Mouse (Mus musculus) intestine, embryonic 16.5 days (tissue): ENCODE data around the gene Gm20388. TPM values are rescaled to one million over a fixed set of nuclear protein-coding genes. Genes with fewer than 3 reads are reported as not detected.
A peak's percentile ranks its signal among the peaks of the same experiment; 100 is the strongest.

Experiments
- ATAC-seq: fragments of 200-750 bp; cut with Nextera tagmentation; 2 replicates; pipeline ENCODE4 v1.8.0; 2017; ENCODE audit warnings: moderate TSS enrichment, moderate library complexity
- H3K27ac ChIP-seq: fragments of 300-500 bp; sonication (generic); 2 replicates; pipeline ENCODE4 v1.5.1; 2014; ENCODE audit warnings: mild to moderate bottlenecking, low read length
- H3K27me3 ChIP-seq: fragments of 300-500 bp; sonication (generic); replicated peaks from 2 replicates; pipeline ENCODE4 v1.6.1; 2014; ENCODE audit warnings: low read length, control low read depth, mixed read lengths; ENCODE audit not compliant: control insufficient read depth, insufficient read depth
- H3K36me3 ChIP-seq: fragments of 300-500 bp; sonication (generic); 2 replicates; pipeline ENCODE4 v1.6.1; 2014; ENCODE audit warnings: low read length, control low read depth; ENCODE audit not compliant: control insufficient read depth, insufficient read depth
- H3K4me1 ChIP-seq: fragments of 300-500 bp; sonication (generic); 2 replicates; pipeline ENCODE4 v1.6.1; 2014; ENCODE audit warnings: low read length, control low read depth, mixed read lengths; ENCODE audit not compliant: control insufficient read depth, insufficient read depth
- H3K4me2 ChIP-seq: fragments of 300-500 bp; sonication (generic); 2 replicates; pipeline ENCODE4 v1.6.1; 2014; ENCODE audit warnings: low read depth, low read length, control low read depth
- H3K4me3 ChIP-seq: fragments of 300-500 bp; sonication (generic); 2 replicates; pipeline ENCODE4 v1.5.1; 2014; ENCODE audit warnings: mild to moderate bottlenecking, low read length
- H3K9ac ChIP-seq: fragments of 300-500 bp; sonication (generic); 2 replicates; pipeline ENCODE4 v1.6.1; 2014; ENCODE audit warnings: low read depth, low read length
- H3K9me3 ChIP-seq: fragments of 300-500 bp; sonication (generic); 2 replicates; pipeline ENCODE4 v1.6.1; 2016; ENCODE audit warnings: low read length, control low read depth; ENCODE audit not compliant: control insufficient read depth
- WGBS: fragments of 180-500 bp; shearing (Covaris S2); extraction: QIAGEN DNeasy Blood & Tissue Kit; methylation state at CpG from one replicate; pipeline ENCODE4 v1.1.7; 2014; 5-methylcytosine and 5-hydroxymethylcytosine counted together
- polyA plus RNA-seq: library from polyadenylated mRNA; unstranded; fragments of >200 nt; fragmentation: Nextera tagmentation; extraction: Ambion mirVana; gene quantifications from 2 replicates; pipeline ENCODE4 v1.2.1, GENCODE M21; 2015

The Gm20388 gene
- polyA plus RNA-seq, 1 experiment from 2014 or later, result 5.8 TPM

DNA sequence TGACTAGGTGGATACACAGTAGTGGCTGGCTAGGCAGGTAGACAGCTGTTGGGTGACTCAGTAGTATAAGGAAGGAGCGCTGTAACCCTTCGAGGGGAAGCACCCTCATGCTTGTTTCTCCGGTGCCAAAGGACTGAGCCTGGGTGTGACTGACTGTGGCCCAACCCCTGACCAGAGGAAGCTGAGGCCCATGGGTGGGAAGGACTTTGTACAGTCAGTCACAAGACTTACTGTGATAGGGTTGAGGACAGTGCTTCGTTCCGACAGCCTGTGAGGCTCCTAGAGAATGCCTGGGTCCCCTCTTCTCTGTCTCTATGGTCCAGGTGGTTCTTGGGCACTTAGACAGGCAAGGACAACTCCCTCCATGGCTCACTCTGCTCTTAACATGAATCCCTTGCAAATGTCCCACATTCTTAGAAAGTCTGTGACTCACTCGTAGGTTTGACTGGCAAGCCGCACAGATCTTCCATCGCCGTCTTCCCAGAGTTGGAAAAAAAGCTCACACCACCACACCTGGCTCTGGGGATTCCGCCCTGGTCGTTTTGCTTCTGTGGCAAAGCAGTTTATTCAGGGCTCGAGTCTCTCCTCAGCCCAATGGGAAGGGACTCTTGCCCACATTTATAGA, 495.5 kb downstream of the Gm20388 start:
- 70% methylated on average over 12 of the region's 12 CpGs for WGBS
- H3K27me3 ChIP-seq, result no peaks in the 10 kb centered on the region
- ATAC-seq, result peak; percentile 84
- H3K4me3 ChIP-seq, result no peak overlapping the region
- no peaks in the 10 kb centered on the region for H3K9me3 ChIP-seq
- H3K9ac ChIP-seq, result no peak overlapping the region
- peaks cover 55% of the 10 kb centered on the region for H3K4me1 ChIP-seq
- H3K36me3 ChIP-seq, result no peaks in the 10 kb centered on the region
- peak overlapping the region; percentile 90 for H3K27ac ChIP-seq
- H3K4me2 ChIP-seq, result peak overlapping the region; percentile 16

DNA sequence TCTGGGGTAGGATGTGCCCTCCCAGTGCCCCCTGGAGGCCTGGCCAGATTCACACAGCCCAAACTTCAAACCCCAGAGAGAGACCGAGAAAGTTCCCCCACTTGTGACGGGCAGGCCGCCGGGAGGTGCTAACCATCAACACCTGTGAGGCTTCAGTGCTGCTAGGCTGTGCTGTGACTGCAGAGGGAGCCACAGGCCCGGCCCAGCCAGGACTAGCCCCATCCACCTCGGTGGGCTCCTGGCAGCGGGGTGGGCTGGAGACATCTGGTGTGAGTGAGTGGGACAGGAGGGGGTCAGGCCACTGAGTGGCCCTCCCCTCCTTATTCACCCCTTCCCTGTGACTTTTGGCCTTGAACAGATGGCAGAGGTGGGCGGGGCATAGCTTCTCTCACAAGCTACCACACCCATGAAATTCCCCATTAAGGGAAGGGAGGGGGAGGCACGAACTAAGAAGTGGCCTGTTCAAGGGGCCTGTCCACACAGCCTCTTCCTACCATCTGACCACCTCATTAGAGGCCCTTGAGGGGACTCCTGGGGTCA, 497.1 kb downstream of the Gm20388 start:
- H3K9ac ChIP-seq, result peak overlapping the region; percentile 55; the same call in 1 of the 2 replicates
- peak overlapping the region; percentile 45 for H3K27ac ChIP-seq
- H3K4me1 ChIP-seq, result peaks cover 62% of the 10 kb centered on the region
- peak; percentile 37 for ATAC-seq
- 15% methylated on average over 9 of the region's 9 CpGs for WGBS
- H3K9me3 ChIP-seq, result no peaks in the 10 kb centered on the region
- H3K36me3 ChIP-seq, result no peaks in the 10 kb centered on the region
- H3K27me3 ChIP-seq, result no peaks in the 10 kb centered on the region
- no peak overlapping the region for H3K4me3 ChIP-seq
- H3K4me2 ChIP-seq, result no peak overlapping the region

DNA sequence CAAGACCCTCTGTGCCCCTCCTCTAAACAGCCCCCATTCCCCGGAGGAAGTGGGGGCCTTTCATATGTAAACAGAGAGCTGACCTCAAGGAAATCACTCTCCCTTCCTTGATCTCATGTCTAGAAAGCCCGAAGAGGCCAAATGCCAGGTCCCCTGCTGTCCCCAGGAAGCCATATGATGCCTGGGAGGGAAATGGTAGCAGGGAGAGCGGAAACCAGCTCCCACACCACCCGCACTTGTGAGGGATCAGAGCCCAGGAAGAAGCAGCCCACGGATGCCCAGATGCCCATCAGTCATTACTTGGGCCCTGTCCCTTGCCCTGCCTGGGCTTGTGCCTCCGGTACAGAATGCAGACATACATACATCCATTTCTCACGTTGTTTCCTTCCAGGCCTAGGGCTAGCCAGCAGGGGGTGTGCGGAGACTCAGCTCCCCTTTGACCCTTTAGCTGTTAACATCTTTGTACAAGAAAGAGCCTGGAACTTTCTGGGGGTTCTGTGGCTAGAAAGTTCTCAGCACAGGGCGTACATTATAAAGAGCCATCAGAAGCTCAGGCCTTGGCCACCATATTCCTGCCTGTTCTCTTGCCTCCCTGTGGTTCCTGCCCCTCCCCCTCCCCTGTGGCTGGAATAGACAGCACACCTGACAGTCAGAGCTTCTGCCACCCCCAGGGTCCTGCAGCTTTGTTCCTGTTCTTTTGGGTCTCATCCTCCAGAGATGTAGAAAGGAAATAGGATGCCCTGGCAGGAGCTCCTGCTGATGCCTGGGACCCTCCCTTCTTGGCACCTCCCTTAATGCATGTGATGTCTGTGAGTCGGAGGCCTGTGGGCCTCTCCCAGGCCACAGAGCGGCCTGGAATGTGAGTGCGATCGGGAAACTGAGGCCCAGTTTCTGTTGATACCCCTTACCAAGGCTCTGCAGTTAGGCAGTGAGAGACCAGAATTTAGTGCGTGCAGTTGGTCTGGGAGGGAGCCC, 497.9 kb downstream of the Gm20388 start:
- H3K4me3 ChIP-seq, result no peak overlapping the region
- no peaks in the 10 kb centered on the region for H3K36me3 ChIP-seq
- peak overlapping the region; percentile 55; the same call in 1 of the 2 replicates for H3K9ac ChIP-seq
- H3K4me2 ChIP-seq, result no peak overlapping the region
- H3K4me1 ChIP-seq, result peaks cover 62% of the 10 kb centered on the region
- 53% methylated on average over 14 of the region's 14 CpGs for WGBS
- no peaks in the 10 kb centered on the region for H3K27me3 ChIP-seq
- H3K27ac ChIP-seq, result peak overlapping the region; percentile 45
- ATAC-seq, result no peak
- H3K9me3 ChIP-seq, result no peaks in the 10 kb centered on the region

DNA sequence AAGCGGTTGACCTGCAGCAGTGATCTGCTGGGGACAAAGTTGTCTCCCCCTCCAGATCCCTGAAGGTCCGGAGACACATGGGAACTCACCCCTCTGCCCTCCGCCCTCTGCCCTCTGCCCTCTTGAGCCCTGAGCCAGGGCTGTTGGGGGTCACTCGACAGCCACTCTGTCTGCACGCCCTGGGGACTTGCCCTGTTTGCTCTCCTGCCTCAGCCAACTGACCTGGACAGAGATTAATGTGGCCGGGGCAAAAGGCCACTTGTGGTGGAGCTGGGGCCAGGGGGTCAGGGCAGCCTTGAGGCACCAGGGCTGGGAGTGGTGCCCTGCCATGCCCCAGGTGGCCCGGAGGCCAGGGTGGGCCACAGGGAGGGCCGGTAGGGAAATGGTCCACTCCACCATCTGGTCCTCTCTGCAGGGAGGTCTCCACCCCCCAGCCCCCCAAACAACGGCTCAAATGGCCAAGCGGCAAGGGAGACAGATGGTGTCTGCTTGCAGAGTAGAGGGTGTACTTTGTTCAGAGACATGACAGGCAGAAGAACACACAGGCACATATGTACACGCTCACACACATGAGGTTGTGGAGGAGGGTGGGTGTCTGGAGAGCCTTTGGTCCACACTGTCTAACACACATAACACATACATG, 498.9 kb downstream of the Gm20388 start:
- no peak overlapping the region for H3K9ac ChIP-seq
- WGBS, result 55% methylated on average over 11 of the region's 11 CpGs
- no peak for ATAC-seq
- no peak overlapping the region for H3K27ac ChIP-seq
- no peaks in the 10 kb centered on the region for H3K36me3 ChIP-seq
- no peaks in the 10 kb centered on the region for H3K27me3 ChIP-seq
- H3K4me3 ChIP-seq, result no peak overlapping the region
- peaks cover 58% of the 10 kb centered on the region for H3K4me1 ChIP-seq
- no peak overlapping the region for H3K4me2 ChIP-seq
- H3K9me3 ChIP-seq, result no peaks in the 10 kb centered on the region

DNA sequence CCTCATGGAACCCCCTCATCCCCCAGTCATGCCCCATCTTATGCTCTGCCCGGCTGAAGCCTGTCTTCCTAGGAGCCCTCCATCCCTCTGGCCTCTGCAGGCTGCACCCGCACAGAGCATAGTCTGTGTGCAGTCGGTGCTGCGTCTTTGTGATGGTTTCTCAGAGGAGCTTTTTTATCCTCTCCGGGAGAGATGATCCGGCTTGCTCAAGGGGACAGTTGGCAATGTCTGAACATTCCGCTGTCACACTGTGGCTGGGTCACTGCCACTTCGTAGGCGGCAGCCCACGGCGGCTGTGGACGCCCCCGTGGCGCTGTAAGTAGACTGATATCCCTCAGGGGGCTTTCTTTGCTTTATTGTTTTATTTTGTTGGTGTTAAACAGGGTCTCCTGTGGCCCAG, 500.4 kb downstream of the Gm20388 start:
- Histone ChIP-seq H3K9ac (no peak overlapping the region), H3K36me3 (no peaks in the 10 kb centered on the region), H3K27ac (no peak overlapping the region), H3K4me3 (no peak overlapping the region), H3K27me3 (no peaks in the 10 kb centered on the region), H3K9me3 (no peaks in the 10 kb centered on the region), H3K4me1 (peaks cover 61% of the 10 kb centered on the region), H3K4me2 (no peak overlapping the region)
- ATAC-seq, result no peak
- WGBS, result 83% methylated on average over 14 of the region's 14 CpGs

DNA sequence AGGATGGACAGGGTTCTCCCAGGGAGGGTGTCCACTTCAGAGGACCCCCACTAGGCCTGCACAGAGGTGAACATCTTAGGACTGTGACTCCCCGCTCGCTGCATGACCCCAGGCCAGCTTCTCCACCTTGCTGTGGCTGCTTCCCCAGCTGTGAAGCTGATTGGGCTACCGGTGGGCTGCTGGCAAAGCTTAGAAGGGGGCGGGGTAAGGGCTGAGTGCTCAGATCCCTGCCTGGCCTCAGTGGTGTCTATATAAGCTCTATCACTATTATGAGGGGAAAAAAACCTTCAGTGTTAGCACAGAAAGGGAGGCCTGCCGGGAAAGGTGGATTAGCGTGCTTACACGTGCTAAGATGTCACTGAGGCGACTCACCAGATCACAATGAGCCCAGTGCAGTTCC, 501.2 kb downstream of the Gm20388 start:
- no peaks in the 10 kb centered on the region for H3K9me3 ChIP-seq
- no peaks in the 10 kb centered on the region for H3K27me3 ChIP-seq
- H3K36me3 ChIP-seq, result no peaks in the 10 kb centered on the region
- peaks cover 62% of the 10 kb centered on the region for H3K4me1 ChIP-seq
- 57% methylated on average over 8 of the region's 8 CpGs for WGBS
- H3K9ac ChIP-seq, result no peak overlapping the region
- no peak overlapping the region for H3K4me2 ChIP-seq
- ATAC-seq, result no peak
- H3K4me3 ChIP-seq, result no peak overlapping the region
- H3K27ac ChIP-seq, result no peak overlapping the region

DNA sequence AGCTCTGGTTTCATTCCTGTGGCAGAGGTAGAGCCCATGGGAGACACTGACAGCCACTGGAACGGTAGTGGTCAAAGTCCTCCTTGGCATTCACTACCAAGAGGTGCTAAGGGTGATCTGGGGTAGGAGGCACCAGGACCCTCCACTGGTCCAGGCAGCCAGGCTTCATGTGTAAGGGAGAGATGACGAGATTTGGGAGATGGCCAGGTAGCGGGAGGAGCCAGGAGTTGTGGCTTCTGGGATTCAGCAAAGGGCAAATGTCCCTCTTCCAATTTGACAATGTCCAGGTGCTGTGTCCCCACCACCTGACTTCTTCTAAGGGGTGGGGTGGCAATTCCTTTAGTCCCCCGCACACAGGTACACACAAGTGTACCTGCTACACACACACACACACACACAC, 501.7 kb downstream of the Gm20388 start:
- no peaks in the 10 kb centered on the region for H3K36me3 ChIP-seq
- 83% methylated on average over 4 of the region's 4 CpGs for WGBS
- H3K4me3 ChIP-seq, result no peak overlapping the region
- no peak overlapping the region for H3K9ac ChIP-seq
- H3K27ac ChIP-seq, result no peak overlapping the region
- H3K9me3 ChIP-seq, result no peaks in the 10 kb centered on the region
- H3K4me1 ChIP-seq, result peaks cover 62% of the 10 kb centered on the region
- ATAC-seq, result no peak
- no peak overlapping the region for H3K4me2 ChIP-seq
- no peaks in the 10 kb centered on the region for H3K27me3 ChIP-seq

DNA sequence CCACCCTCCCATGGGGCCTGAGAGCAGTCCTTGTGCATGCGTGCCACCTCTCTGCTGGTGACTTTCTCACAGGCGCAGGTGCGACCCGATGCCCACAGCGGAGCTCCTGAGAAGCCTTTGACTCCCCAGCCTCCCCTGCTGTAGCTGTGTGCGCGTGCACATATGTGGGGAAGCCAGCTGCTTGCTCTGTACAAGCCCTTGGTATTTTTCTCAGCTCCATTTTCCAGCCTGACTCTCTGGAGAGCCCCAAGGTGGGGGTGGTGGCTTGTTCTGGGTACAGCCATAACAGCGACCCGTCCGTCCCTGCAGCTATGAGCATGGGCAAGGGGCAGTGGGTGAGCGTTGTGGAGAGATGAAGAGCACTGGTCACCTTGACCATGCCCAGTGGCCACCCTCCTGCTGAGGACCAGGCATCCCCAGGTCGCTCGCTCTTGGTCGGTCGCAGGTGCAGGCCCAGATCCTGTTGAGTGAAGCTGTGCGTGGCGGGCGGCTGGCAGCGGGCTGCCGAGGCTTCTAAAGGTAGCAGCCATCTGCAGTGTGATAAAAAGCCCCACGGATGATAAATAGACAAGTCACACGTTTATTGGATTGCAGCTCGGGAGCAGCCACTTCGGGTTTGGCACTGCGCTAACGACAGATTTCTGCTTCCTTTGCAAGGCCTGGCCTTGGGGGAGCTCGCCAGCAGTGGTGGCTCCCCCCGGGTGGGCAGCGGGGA, 502.4 kb downstream of the Gm20388 start:
- Histone ChIP-seq H3K9ac (0 out of 2 replicates have a peak overlapping the region, but pooled peaks have one; percentile 7), H3K4me3 (no peak overlapping the region), H3K27me3 (no peaks in the 10 kb centered on the region), H3K9me3 (no peaks in the 10 kb centered on the region), H3K36me3 (no peaks in the 10 kb centered on the region), H3K4me2 (no peak overlapping the region), H3K4me1 (peaks cover 61% of the 10 kb centered on the region), H3K27ac (no peak overlapping the region; the same call in 1 of the 2 replicates)
- ATAC-seq, result no peak
- 63% methylated on average over 29 of the region's 29 CpGs for WGBS
